Mouse (Mus musculus) MEL (cell line): ENCODE data around the gene Pank4.

Experiments
- CTCF ChIP-seq, 3 experiments: IDR thresholded peaks in 2 of 3; conservative IDR thresholded peaks in 1 of 3; 2 replicates each; pipeline ENCODE4 v1.5.1; 2011 to 2012; ENCODE audit warnings: low read length in 3 of 3, low read depth in 2 of 3, mild to moderate bottlenecking in 2 of 3, improper control_type of control experiment in 1 of 3, inconsistent platforms in 1 of 3, mixed read lengths in 1 of 3, moderate library complexity in 1 of 3; ENCODE audit not compliant: control insufficient read depth in 1 of 3, insufficient read depth in 1 of 3, poor library complexity in 1 of 3, severe bottlenecking in 1 of 3
- GATA1 ChIP-seq: IDR thresholded peaks from 2 replicates; pipeline ENCODE4 v1.6.1; 2011; ENCODE audit warnings: low read depth, low read length, improper control_type of control experiment
- MAX ChIP-seq: IDR thresholded peaks from 2 replicates; pipeline ENCODE4 v1.6.1; 2011; ENCODE audit warnings: low read length, improper control_type of control experiment
- UBTF ChIP-seq: IDR thresholded peaks from 2 replicates; pipeline ENCODE4 v1.6.1; 2012; ENCODE audit warnings: low read depth, mild to moderate bottlenecking, inconsistent platforms, low read length, improper control_type of control experiment, moderate library complexity, borderline replicate concordance; ENCODE audit not compliant: insufficient read depth
- ZC3H11A ChIP-seq: IDR thresholded peaks from 2 replicates; pipeline ENCODE4 v1.6.1; 2012; ENCODE audit warnings: low read depth, mild to moderate bottlenecking, inconsistent platforms, low read length, improper control_type of control experiment
- ZMIZ1 ChIP-seq: IDR thresholded peaks from 2 replicates; pipeline ENCODE4 v1.6.1; 2012; ENCODE audit warnings: low read depth, mild to moderate bottlenecking, inconsistent platforms, low read length, improper control_type of control experiment, moderate library complexity

GRCm38 (mm10) chr4:154925413-154925812 lies 38.5 kb upstream of the Pank4 start:
- no peak for TF ChIP-seq GATA1
- TF ChIP-seq UBTF, result no peak
- no peak for TF ChIP-seq ZMIZ1
- no peak for TF ChIP-seq MAX
- TF ChIP-seq CTCF (IDR thresholded peaks at IDR 0.05 in 2 of 3, conservative IDR thresholded peaks at IDR 0.05 in 1 of 3; ENCODE audit: control insufficient read depth in 1 of 3, insufficient read depth in 1 of 3, low read depth in 2 of 3, low read length in 3 of 3, poor library complexity in 1 of 3, severe bottlenecking in 1 of 3), result peak; percentile 67 to 96 (median 68)
- TF ChIP-seq ZC3H11A, result no peak
